Mouse (Mus musculus) adrenal gland (tissue): ENCODE measurements around the gene Xrn1.
"Not testable (repeated sequence)": the region's sequence is repeated elsewhere in the genome, so short reads cannot be mapped to it uniquely, and the experiment has no call there.

Source experiments
- intact Hi-C: fragments of 180-260 bp; cut with DNase I; formaldehyde crosslinking; loops from one replicate; pipeline ENCODE4 v1.15.1; 2025

Xrn1 gene

GRCm38 (mm10) chr9:96044214-96044613 is 89.7 kb downstream of the Xrn1 start:
- intact Hi-C loops: no loop called here

GRCm38 (mm10) chr9:96051501-96051900 is 96.9 kb downstream of the Xrn1 start:
- intact Hi-C loops: no loop called here

GRCm38 (mm10) chr9:96054878-96055277 is 100.3 kb downstream of the Xrn1 start:
- intact Hi-C loops: no loop called here

- intact Hi-C loops: no loop called here
These were observed 102.1 kb downstream of the Xrn1 start for GRCm38 (mm10) chr9:96056417-96057223.

- intact Hi-C loops: no loop called here
These were observed 108.7 kb downstream of the Xrn1 start for GRCm38 (mm10) chr9:96063083-96063802.

- intact Hi-C loops: no loop called here
These were observed 109.4 kb downstream of the Xrn1 start for GRCm38 (mm10) chr9:96063803-96064475.

- intact Hi-C loops: no loop called here
These were observed 112.9 kb downstream of the Xrn1 start for GRCm38 (mm10) chr9:96067507-96067906.

GRCm38 (mm10) chr9:96078752-96079315 is 124.3 kb downstream of the Xrn1 start:
- intact Hi-C loops: no loop called here

- intact Hi-C loops: no loop called here
These were observed 130.7 kb downstream of the Xrn1 start for GRCm38 (mm10) chr9:96085293-96085692.

GRCm38 (mm10) chr9:96087671-96088070 is 133.1 kb downstream of the Xrn1 start:
- intact Hi-C loops: no loop called here

GRCm38 (mm10) chr9:96088456-96088855 is 133.9 kb downstream of the Xrn1 start:
- intact Hi-C loops: not testable (repeated sequence)

- intact Hi-C loops: not testable (repeated sequence)
These were observed 138.1 kb downstream of the Xrn1 start for GRCm38 (mm10) chr9:96092637-96093036.

- intact Hi-C loops: no loop called here
These were observed 138.7 kb downstream of the Xrn1 start for GRCm38 (mm10) chr9:96093221-96093620.

GRCm38 (mm10) chr9:96094341-96094740 is 139.8 kb downstream of the Xrn1 start:
- intact Hi-C loops: no loop called here

- intact Hi-C loops: no loop called here
These were observed 140.6 kb downstream of the Xrn1 start for GRCm38 (mm10) chr9:96095192-96095591.

GRCm38 (mm10) chr9:96102846-96103245 is 148.3 kb downstream of the Xrn1 start:
- intact Hi-C loops: no loop called here
